Mouse (Mus musculus) G1E-ER4 (cell line): ENCODE data around the gene Fbxl14. TPM values are rescaled to one million over a fixed set of nuclear protein-coding genes. Genes with fewer than 3 reads are reported as not detected.

ENCODE experiments used
- GATA1 ChIP-seq: IDR thresholded peaks from one replicate; pipeline ENCODE4 v1.8.0; 2012; ENCODE audit warnings: low read length, inconsistent platforms
- polyA plus RNA-seq: library from polyadenylated mRNA; stranded (reverse); fragments of >175 nt; gene quantifications from 2 replicates; pipeline ENCODE4 v1.2.3, GENCODE M21; 2012

Fbxl14 gene
- polyA plus RNA-seq, 1 experiment = 69.0 TPM

DNA sequence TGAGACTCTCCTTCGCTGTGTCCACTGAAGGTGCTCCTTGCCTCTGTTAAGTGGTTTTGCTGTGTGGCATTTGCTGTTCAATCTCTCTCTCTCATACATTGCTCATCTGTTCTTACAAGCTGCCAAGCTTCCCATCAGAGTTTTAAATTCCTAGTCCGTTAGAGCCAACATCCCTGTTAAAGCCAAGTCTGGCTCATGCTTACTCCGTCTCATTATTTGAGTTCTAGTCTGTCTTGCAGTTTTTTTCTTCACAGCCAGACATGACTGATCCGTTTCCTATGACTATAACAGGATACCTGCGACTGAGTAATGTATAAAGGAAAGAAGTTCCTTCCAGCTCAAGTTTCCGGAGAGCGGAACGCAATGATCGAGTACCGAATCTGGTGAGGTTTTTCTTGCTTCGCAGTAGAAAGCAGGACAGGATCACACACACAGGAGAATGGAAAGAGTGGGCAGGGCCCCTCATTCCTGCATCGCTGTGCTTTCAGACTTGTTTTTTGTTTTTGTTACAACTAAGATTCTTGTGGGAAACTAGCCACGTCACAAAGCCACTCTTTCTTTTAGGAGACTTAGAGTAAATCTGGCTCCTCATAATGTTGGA, 30.1 kb downstream of the Fbxl14 start:
- no peak for TF ChIP-seq GATA1

DNA sequence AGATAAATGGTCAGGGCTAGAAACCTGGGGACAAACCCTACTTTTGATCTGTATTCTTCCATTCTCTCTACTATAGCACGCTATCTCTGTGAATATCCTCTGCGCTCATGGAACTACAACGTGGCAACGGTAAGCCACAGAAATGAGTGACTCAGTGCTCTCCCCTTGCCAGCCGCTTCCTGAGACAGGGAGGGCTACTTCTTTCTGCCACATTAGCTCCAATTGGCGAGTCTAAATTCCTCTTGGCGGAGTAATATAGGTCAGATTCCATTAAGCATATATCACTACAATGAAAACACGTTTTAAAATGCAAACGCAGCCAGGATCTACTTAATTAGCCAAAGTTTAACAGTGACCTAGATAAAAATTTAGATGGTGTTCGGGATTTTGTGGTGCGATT, 33.2 kb downstream of the Fbxl14 start:
- no peak for TF ChIP-seq GATA1

DNA sequence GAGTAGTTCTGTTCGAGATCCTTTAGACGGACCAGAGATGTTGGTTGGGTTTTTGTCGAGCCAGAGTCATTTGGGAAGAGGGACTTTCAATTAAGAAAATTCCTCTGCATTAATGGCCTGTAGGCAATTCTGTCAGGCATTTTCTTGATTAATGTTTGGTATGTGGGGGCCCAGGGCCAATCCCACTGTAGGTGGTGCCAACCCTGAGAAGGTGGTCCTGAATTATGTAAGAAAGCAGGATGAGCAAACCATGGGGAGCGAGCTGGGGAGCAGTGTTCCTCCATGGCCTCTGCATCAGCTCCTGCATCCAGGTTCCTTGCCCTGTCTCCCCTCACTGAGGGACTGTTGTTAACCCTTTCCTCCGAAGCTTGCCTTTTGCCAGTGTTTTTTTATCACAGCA, 34.0 kb downstream of the Fbxl14 start:
- no peak for TF ChIP-seq GATA1

DNA sequence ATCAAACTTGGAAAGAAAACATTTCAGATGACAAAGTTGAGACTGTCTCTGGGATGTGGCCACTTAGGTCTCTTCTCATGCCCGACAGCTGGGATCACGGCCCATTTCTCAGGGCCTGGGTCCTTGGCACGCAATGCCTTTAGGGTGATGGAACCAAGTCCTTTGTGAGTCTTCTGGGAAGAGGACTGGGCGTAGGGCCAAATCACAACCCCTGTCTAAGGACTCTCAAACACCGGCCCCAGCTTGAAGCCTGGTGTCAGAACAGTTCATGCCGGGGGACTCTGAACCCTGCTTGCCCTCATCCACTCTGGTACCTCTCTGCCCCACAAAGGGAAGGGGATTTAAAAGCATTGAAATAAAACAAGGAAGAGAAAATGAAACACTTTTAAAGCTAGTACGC, 34.6 kb downstream of the Fbxl14 start:
- TF ChIP-seq GATA1 = no peak

DNA sequence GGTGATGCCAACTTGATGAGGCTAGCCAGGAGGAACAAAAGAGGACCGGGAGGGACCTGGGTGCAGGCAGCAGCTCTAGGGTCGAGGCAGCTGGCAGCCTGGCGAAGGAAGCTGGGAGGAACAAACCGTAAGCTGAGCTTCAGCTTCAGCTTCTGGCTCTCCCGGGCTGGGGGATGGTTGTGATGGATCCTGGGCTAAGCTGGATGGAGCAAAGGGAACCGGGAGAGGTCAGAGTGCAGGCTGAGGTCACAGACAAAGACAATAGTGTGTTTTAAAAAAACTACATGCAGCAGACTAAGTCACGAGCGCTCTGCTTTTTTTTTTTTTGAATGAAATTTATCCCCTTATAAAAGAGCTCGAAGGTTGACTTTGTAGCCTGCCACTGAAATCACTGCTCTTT, 41.3 kb downstream of the Fbxl14 start:
- TF ChIP-seq GATA1 = no peak

DNA sequence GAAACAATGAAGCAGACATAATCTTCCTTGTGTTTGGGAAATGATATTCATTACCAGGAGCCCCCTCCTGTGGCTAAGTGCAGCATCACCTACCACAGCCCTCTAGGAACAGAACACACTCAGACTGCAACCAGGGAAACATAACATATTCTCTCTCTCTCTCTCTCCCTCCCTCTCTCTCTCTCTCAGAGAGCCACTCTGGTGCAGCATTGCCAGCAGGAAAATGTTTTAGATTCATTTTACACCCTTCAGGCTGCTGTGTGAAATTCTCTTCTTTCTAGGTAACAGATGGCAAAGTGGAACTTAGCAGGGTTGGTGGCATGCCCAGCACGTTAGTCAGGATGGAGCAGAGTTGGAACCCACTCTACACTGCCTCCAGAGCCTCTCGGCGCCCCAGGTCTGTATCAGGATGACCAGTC, 42.0 kb downstream of the Fbxl14 start:
- no peak for TF ChIP-seq GATA1

DNA sequence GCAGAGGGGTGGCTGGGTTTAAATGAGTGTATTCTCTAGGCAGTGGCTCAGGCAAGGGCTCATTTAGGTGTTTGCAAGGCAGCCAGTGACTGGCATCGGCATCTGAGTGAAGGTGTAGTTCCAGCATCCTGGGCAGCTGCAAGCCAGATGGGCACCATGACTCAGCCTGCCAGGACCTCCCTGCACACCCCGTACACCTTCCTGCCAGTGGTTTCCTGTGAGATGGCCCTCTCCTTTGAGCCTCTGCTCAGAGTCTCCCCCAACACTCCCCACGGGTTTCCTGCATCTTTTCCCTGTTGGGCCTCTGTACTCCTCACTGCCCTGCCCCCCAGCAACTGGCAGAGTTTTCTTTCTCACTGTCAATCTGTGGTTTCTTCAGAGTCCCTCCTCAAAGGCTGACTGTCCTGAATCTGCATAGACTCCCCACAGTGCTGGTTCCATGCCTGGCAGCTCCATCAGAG, 42.5 kb downstream of the Fbxl14 start:
- TF ChIP-seq GATA1 = no peak

DNA sequence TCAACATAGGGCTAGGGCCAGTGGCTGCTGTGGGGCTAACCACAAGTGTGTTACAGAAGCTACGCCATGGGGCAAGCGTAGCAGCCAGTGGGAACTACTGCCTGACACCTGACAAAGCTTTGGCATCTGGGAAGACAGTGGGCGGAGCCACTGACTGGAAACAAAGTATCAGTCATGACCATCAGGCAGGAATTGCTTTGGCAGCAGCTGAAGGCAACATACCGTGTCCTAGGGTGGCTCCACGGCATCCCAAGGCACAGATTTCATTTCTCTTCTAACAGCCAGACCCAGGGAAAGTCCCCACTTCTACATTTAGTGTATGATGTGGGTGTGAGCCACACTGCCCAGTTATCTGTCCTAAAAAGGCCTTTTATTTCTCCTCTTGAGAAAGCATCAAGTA, 47.0 kb downstream of the Fbxl14 start:
- no peak for TF ChIP-seq GATA1

DNA sequence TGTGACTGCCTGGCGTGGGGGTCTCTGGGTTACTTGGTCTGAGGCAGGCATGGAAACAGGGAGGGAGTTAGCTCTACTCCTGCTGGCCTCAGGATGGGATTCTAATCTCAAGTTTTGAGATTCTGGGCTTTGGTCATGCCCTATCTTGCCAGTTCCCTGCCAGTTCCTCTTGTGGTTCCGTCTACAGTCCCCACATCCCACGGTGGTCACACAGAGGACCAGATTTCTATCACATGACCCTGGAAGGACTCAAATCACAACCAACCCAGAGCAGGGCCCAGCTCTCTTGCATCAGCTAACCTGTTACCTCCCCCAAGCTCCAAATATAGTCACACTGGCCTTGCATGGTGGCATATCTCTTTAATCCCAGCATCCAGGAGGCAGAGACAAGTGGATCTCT, 50.2 kb downstream of the Fbxl14 start:
- TF ChIP-seq GATA1 = no peak

Other genes starting within 250 kb of the Fbxl14 start
- not detected in 2 replicates for gene Cacna2d4, start 243.1 kb upstream of the Fbxl14 start, polyA plus RNA-seq
- gene Lrtm2, start 148.9 kb upstream of the Fbxl14 start, polyA plus RNA-seq = not detected in 2 replicates
- gene Adipor2, start 62.0 kb upstream of the Fbxl14 start, polyA plus RNA-seq = 24.4 and 28.6 TPM in 2 replicates
- not detected in 2 replicates for gene Wnt5b, start 64.7 kb downstream of the Fbxl14 start, polyA plus RNA-seq